Mouse (Mus musculus) ES-E14 (cell line): ENCODE results near the gene Stk31. TPM values are rescaled to one million over a fixed set of nuclear protein-coding genes. Genes with fewer than 3 reads are reported as not detected.

Experiments
- DNase-seq: peaks from one replicate; pipeline ENCODE4 v3.0.0-alpha.2; 2013; ENCODE audit warnings: low read depth, low spot score
- H3K27ac ChIP-seq: 2 replicates; pipeline ENCODE4 v1.5.1; 2012; ENCODE audit warnings: low read depth, mild to moderate bottlenecking, low read length, moderate library complexity, mixed read lengths; ENCODE audit not compliant: poor library complexity, insufficient read depth, severe bottlenecking
- H3K36me3 ChIP-seq: 2 replicates; pipeline ENCODE4 v1.6.1; 2012; ENCODE audit warnings: mild to moderate bottlenecking, low read length, moderate library complexity, mixed read lengths; ENCODE audit not compliant: control insufficient read depth, poor library complexity, insufficient read depth, severe bottlenecking
- H3K4me1 ChIP-seq, 2 experiments: fragments of 150-350 bp in 1 of 2; sonication (generic) in 1 of 2; 2 replicates each; pipeline ENCODE4 v1.6.1; 2012; ENCODE audit warnings: low read length in 2 of 2, mild to moderate bottlenecking in 1 of 2, mixed read lengths in 1 of 2; ENCODE audit not compliant: control insufficient read depth in 2 of 2, insufficient read depth in 2 of 2, poor library complexity in 1 of 2
- H3K4me3 ChIP-seq, 2 experiments: fragments of 150-350 bp in 1 of 2; sonication (generic) in 1 of 2; 2 replicates each; pipeline ENCODE4 v1.5.1; 2012; ENCODE audit warnings: low read length in 2 of 2, low read depth in 1 of 2, mild to moderate bottlenecking in 1 of 2, mixed read lengths in 1 of 2; ENCODE audit not compliant: insufficient read depth in 1 of 2, poor library complexity in 1 of 2, severe bottlenecking in 1 of 2
- H3K9ac ChIP-seq: 2 replicates; pipeline ENCODE4 v1.6.1; 2012; ENCODE audit warnings: low read depth, mild to moderate bottlenecking, low read length, mixed read lengths; ENCODE audit not compliant: poor library complexity, insufficient read depth, severe bottlenecking
- H3K9me3 ChIP-seq: fragments of 150-350 bp; sonication (generic); 2 replicates; pipeline ENCODE4 v1.6.1; 2012; ENCODE audit warnings: low read depth, mild to moderate bottlenecking, low read length; ENCODE audit not compliant: control insufficient read depth, insufficient read depth
- CHD2 ChIP-seq: IDR thresholded peaks from 2 replicates; pipeline ENCODE4 v1.6.1; 2014; ENCODE audit warnings: mild to moderate bottlenecking, low read depth, low read length, inconsistent platforms
- HCFC1 ChIP-seq: IDR thresholded peaks from 2 replicates; pipeline ENCODE4 v1.6.1; 2012; ENCODE audit warnings: low read length, inconsistent platforms, borderline replicate concordance; ENCODE audit not compliant: insufficient read depth
- MAFK ChIP-seq: IDR thresholded peaks from 2 replicates; pipeline ENCODE4 v1.6.1; 2014; ENCODE audit warnings: mild to moderate bottlenecking, low read depth, low read length, inconsistent platforms; ENCODE audit not compliant: insufficient read depth
- ZC3H11A ChIP-seq: IDR thresholded peaks from 2 replicates; pipeline ENCODE4 v1.6.1; 2012; ENCODE audit warnings: low read depth, mild to moderate bottlenecking, inconsistent platforms, low read length, borderline replicate concordance
- ZNF384 ChIP-seq: IDR thresholded peaks from 2 replicates; pipeline ENCODE4 v1.6.1; 2012; ENCODE audit warnings: low read depth, low read length, inconsistent platforms
- in situ Hi-C, 2 experiments: fragments of 600-800 bp; cut with MboI; formaldehyde crosslinking; loops; one replicate each; pipeline ENCODE4 v1.15.1; 2025; ENCODE audit warnings: low sequenced_read_pairs in 2 of 2, inconsistent platforms in 1 of 2; ENCODE audit not compliant: unreplicated experiment in 2 of 2
- total RNA-seq: library from RNA; depleted of rRNA; stranded (reverse); fragments of 300-350 nt; gene quantifications from 2 replicates; pipeline ENCODE4 v1.2.3, GENCODE M21; 2012; rRNA removed

The Stk31 gene
- 3.9 and 10.5 TPM in 2 replicates for total RNA-seq

DNA sequence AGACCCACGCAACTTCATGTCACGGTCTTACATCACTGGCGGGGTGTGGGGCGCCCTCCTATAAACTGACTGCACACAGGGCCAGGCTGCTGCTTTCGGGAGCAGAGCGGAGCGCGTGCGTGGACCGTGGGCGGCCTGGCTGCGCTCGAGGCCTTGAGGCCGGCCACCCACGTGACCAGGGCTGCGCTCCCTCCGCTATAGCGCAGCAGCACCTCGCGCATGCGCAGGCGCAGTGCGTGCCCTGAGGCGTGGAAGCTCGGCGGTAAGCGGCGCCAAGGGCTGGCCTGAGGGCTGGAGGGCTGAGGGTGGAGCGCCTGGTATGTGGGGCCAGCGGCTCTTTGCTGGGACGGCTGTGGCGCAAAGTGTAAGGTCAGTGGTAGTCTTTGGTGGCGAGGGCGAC is at the start of gene Stk31:
Stk31 (plus strand) TSS at position 289 of the 400 bp plus-strand sequence.
- Histone ChIP-seq H3K4me3 (peak within 1 kb of the TSS; percentile 15 to 36; a peak in 3 of 4 replicates), H3K27ac (no peak within 1 kb of the TSS), H3K9ac (peak within 1 kb of the TSS; percentile 12), H3K36me3 (no peaks in the 10 kb centered on the region), H3K4me1 (no peaks in the 10 kb centered on the region), H3K9me3 (no peaks in the 10 kb centered on the region)
- DNase-seq, result peak; percentile 63
- TF ChIP-seq HCFC1 (no peak), ZNF384 (no peak), ZC3H11A (no peak), MAFK (no peak), CHD2 (no peak)
- in situ Hi-C loops, result no loop called here

DNA sequence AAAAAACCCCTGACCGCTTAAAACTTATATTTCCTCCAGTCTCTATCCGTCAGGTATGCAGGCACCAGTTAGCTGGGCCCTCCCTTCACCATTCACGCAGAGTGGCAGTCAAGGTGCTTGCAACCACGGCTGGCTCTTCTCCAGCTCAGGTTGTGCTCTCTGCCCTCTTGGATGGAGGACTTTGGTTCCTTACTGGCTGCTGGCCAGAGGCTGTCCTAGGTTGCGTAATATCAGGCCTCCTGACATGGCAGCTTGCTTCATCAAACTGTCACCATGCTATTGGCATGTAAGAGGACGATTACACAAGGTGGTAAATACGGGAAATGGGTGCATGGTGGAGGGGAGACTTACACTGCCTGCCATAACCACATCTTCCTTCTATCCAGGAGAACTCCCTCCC is 45.6 kb upstream of the Stk31 start:
- Histone ChIP-seq H3K4me3 (no peak overlapping the region), H3K4me1 (no peaks in the 10 kb centered on the region), H3K27ac (no peak overlapping the region), H3K36me3 (no peaks in the 10 kb centered on the region), H3K9ac (no peak overlapping the region), H3K9me3 (no peaks in the 10 kb centered on the region)
- DNase-seq, result no peak
- no peak for TF ChIP-seq CHD2
- no peak for TF ChIP-seq ZC3H11A
- TF ChIP-seq HCFC1, result no peak
- TF ChIP-seq MAFK, result no peak
- TF ChIP-seq ZNF384, result no peak
- in situ Hi-C loops, result loop anchor here in 1 of 2 experiments (10.0 to 25.0 kb wide), 2 partner anchors 105 to 313 kb away; partner anchors contain the start of gene Gpnmb

DNA sequence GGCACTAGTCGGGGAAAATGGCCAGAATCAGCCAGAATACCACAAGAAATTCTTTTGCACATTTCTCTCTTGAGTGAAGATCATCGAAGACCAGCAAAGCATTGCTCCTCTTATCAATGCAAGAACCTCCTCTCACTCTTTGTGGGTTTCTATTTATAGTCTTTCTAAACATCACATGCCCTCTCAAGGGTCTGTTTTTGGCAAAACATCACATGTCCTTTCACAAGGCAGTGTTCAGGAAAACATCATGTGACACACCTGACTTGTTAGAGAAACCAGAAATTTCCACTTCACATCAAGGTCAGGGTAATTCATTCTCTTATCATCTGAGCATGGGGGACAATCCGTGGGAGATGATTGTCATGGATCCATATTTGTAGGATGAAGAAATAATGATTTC is 40.8 kb upstream of the Stk31 start:
- in situ Hi-C loops, result loop anchor here in 1 of 2 experiments (10.0 to 25.0 kb wide), 2 partner anchors 110 to 317 kb away; partner anchors contain the start of gene Gpnmb
- no peaks in the 10 kb centered on the region for H3K36me3 ChIP-seq
- TF ChIP-seq MAFK (no peak), CHD2 (no peak), HCFC1 (no peak), ZC3H11A (no peak), ZNF384 (no peak)
- no peak for DNase-seq
- H3K9ac ChIP-seq, result no peak overlapping the region
- H3K4me3 ChIP-seq, result no peak overlapping the region
- no peak overlapping the region for H3K27ac ChIP-seq
- 0 out of 4 replicates have a peak, but pooled peaks cover 0 to 2% of the 10 kb centered on the region in 2 experiments for H3K4me1 ChIP-seq
- H3K9me3 ChIP-seq, result no peaks in the 10 kb centered on the region

DNA sequence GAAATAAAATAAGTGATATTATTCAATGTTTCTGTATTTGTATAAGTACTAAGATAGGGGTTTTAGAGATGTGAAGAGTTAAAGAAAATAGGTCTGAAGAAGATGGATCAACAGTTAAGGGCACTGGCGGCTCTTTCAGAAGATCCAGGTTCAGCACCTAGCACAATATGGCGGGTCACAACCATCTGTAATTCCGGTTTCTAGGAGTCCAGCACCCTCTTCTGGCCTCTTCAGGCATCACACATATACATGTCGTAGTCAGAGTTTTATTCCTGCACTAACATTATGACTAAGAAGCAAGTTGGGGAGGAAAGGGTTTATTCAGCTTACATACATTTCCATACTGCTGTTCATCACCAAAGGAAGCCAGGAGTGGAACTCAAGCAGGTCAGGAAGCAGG is 40.2 kb upstream of the Stk31 start:
- no peaks in the 10 kb centered on the region for H3K9me3 ChIP-seq
- H3K4me3 ChIP-seq, result no peak overlapping the region
- H3K9ac ChIP-seq, result no peak overlapping the region
- H3K4me1 ChIP-seq, result 0 out of 4 replicates have a peak, but pooled peaks cover 0 to 2% of the 10 kb centered on the region in 2 experiments
- H3K36me3 ChIP-seq, result no peaks in the 10 kb centered on the region
- in situ Hi-C loops, result loop anchor here in 1 of 2 experiments (10.0 to 25.0 kb wide), 2 partner anchors 110 to 318 kb away; partner anchors contain the start of gene Gpnmb
- no peak overlapping the region for H3K27ac ChIP-seq
- peak; percentile 46 for DNase-seq
- TF ChIP-seq ZC3H11A (peak; percentile 95), CHD2 (no peak)

DNA sequence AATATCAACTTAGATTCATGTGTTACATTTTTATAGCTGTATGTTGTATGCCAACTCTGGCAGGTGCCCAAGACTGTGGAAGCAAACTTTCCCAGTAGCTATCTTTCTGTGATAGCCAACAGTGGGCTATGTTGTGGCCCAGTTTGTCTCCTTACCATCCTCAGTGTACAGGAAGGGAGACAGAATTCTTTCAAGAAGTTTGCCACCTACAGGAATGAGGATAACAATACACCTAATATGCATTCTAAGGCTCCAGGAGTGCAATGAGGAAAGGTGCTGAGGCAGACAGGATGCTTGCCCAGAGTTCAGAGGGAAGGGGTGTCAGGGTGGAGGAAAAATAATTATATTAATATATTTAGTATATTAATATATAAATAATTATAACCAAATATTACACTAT is 35.0 kb upstream of the Stk31 start:
- in situ Hi-C loops, result loop anchor here (10.0 to 25.0 kb wide), 2 partner anchors 296 to 323 kb away; partner anchors contain the start of gene Gpnmb (in 1 of the 2)
- H3K9me3 ChIP-seq, result no peaks in the 10 kb centered on the region
- no peaks in the 10 kb centered on the region for H3K36me3 ChIP-seq
- no peak for TF ChIP-seq ZNF384
- H3K9ac ChIP-seq, result no peak overlapping the region
- 0 out of 4 replicates have a peak, but pooled peaks cover 0 to 2% of the 10 kb centered on the region in 2 experiments for H3K4me1 ChIP-seq
- no peak overlapping the region for H3K4me3 ChIP-seq
- no peak for DNase-seq
- H3K27ac ChIP-seq, result no peak overlapping the region
